Comparison of ENCODE assay signal across 10 mouse cellular contexts in the genomic region with DNA sequence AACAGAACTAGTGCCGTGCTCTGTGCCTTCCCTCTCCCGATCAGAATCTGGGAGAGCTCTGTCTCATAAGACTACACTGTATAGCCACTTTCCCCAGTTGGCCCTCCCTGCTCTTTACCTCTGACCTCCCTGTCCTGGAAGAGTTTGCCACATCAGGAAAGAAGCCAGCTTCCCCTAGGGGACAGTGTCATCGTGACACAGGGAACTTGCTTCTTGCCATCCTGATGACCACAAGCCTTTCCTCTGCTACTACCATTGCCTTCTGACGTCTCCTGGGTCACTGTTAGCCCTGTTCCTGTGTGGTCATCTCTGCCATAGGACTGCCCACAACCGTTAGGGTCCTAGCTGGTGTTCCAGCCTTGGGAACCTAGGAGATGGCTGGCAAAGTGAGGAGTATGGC. TPM values are rescaled to one million over a fixed set of nuclear protein-coding genes. Genes with fewer than 3 reads are reported as not detected.
DNase-seq lines count a peak whose midpoint lies in the region; ATAC-seq and TF ChIP-seq lines count a peak whose summit lies in the region.
"Had no signal": no experiment of that assay in that cellular context is flagged by ENCODE, and none has a peak within 500 bp of the region (broad histone marks: within the 10 kb centered on the region; RNA-seq: fewer than 3 reads in every experiment).

No protein-coding gene starts in this region.

- H3K36me3 ChIP-seq in lung, embryonic 16.5 days (ENCODE audit: control insufficient read depth, insufficient read depth, low read length) = no peaks in the 10 kb centered on the region
- 0 out of 2 replicates have a peak, but pooled peaks cover 3% of the 10 kb centered on the region for H3K36me3 ChIP-seq in forebrain, embryonic 14.5 days (ENCODE audit: control insufficient read depth, insufficient read depth, low read length)
- peaks cover 51% of the 10 kb centered on the region for H3K36me3 ChIP-seq in liver, embryonic 13.5 days
- peaks cover 33% of the 10 kb centered on the region for H3K36me3 ChIP-seq in small intestine, adult 2 months (ENCODE audit: control insufficient read depth, insufficient read depth, low read length)

- 83% methylated on average over 5 of the region's 5 CpGs for WGBS in lung, embryonic 16.5 days
- 85% methylated on average over 5 of the region's 5 CpGs for WGBS in forebrain, embryonic 14.5 days
- WGBS in liver, embryonic 13.5 days (ENCODE audit: insufficient replicate concordance) = 51% methylated on average over 5 of the region's 5 CpGs
- WGBS in small intestine, adult 2 months = 80% methylated on average over 5 of the region's 5 CpGs

- TF ChIP-seq POLR2A in small intestine, adult 2 months (IDR thresholded peaks at IDR 0.05; ENCODE audit: low read depth, low read length) = no peak

- H3K27me3 ChIP-seq in lung, embryonic 16.5 days (ENCODE audit: control insufficient read depth, insufficient read depth, low read depth, low read length) = no peaks in the 10 kb centered on the region
- H3K27me3 ChIP-seq in forebrain, embryonic 14.5 days (replicated peaks; ENCODE audit: control insufficient read depth, insufficient read depth, low read length) = no peaks in the 10 kb centered on the region
- no peaks in the 10 kb centered on the region for H3K27me3 ChIP-seq in liver, embryonic 13.5 days
- H3K27me3 ChIP-seq in small intestine, adult 2 months (ENCODE audit: control insufficient read depth, insufficient read depth, low read length) = no peaks in the 10 kb centered on the region
- H3K27me3 ChIP-seq: limb, embryonic 13.5 days had no signal

- TF ChIP-seq CTCF in small intestine, adult 2 months (IDR thresholded peaks at IDR 0.05; ENCODE audit: extremely low read depth, insufficient read length, insufficient replicate concordance, low read depth, low read length) = no peak

- no peak overlapping the region for H3K4me2 ChIP-seq in lung, embryonic 16.5 days (ENCODE audit: low read depth, low read length)
- no peak overlapping the region for H3K4me2 ChIP-seq in forebrain, embryonic 14.5 days (ENCODE audit: low read length)
- H3K4me2 ChIP-seq in liver, embryonic 13.5 days = peak overlapping the region; percentile 88
- H3K4me2 ChIP-seq: limb, embryonic 13.5 days had no signal

- H3K4me1 ChIP-seq in lung, embryonic 16.5 days (replicated peaks; ENCODE audit: control insufficient read depth, insufficient read depth, low read length) = peaks cover 34% of the 10 kb centered on the region
- peaks cover 38% of the 10 kb centered on the region for H3K4me1 ChIP-seq in forebrain, embryonic 14.5 days (ENCODE audit: control insufficient read depth, insufficient read depth, low read length)
- H3K4me1 ChIP-seq in liver, embryonic 13.5 days (replicated peaks) = peaks cover 92% of the 10 kb centered on the region
- H3K4me1 ChIP-seq in small intestine, adult 2 months (ENCODE audit: control insufficient read depth, insufficient read depth, insufficient read length, low read length) = peaks cover 59% of the 10 kb centered on the region

- intact Hi-C loops in left cerebral cortex, postnatal 14 days (cut with DNase I) = no loop called here

- H3K9ac ChIP-seq in lung, embryonic 16.5 days (ENCODE audit: low read length) = peak overlapping the region; percentile 19; the same call in 1 of the 2 replicates
- H3K9ac ChIP-seq in forebrain, embryonic 14.5 days (ENCODE audit: low read length) = no peak overlapping the region
- peak overlapping the region; percentile 98 for H3K9ac ChIP-seq in liver, embryonic 13.5 days
- H3K9ac ChIP-seq: limb, embryonic 13.5 days had no signal

- H3K4me3 ChIP-seq in lung, embryonic 16.5 days (ENCODE audit: low read length) = no peak overlapping the region
- H3K4me3 ChIP-seq in forebrain, embryonic 14.5 days (ENCODE audit: low read depth, low read length) = no peak overlapping the region
- H3K4me3 ChIP-seq in liver, embryonic 13.5 days (replicated peaks) = peak overlapping the region; percentile 36
- H3K4me3 ChIP-seq in small intestine, adult 2 months (ENCODE audit: low read depth, low read length) = no peak overlapping the region
- H3K4me3 ChIP-seq: limb, embryonic 13.5 days; myocyte had no signal

- no peak for ATAC-seq in lung, embryonic 16.5 days (ENCODE audit: low read depth)
- ATAC-seq in forebrain, embryonic 14.5 days = no peak
- no peak for ATAC-seq in liver, embryonic 13.5 days (ENCODE audit: low read depth)

- no peak for DNase-seq in lung, postnatal 36 days
- no peak for DNase-seq in forebrain, embryonic 14.5 days (ENCODE audit: low spot score)
- DNase-seq in liver, embryonic 13.5 days = no peak
- DNase-seq in testis, postnatal 10 days (ENCODE audit: low spot score) = no peak
- no peak for DNase-seq in left cerebral cortex, postnatal 14 days (ENCODE audit: low spot score in 2 of 2)
- DNase-seq: thymus, postnatal 14 days had no signal

- H3K27ac ChIP-seq in lung, embryonic 16.5 days (ENCODE audit: low read length) = no peak overlapping the region
- H3K27ac ChIP-seq in forebrain, embryonic 14.5 days (ENCODE audit: low read depth, low read length) = peak overlapping the region; percentile 52; the same call in 1 of the 2 replicates
- peak overlapping the region; percentile 100 for H3K27ac ChIP-seq in liver, embryonic 13.5 days
- H3K27ac ChIP-seq in small intestine, adult 2 months (ENCODE audit: insufficient read depth, low read depth, low read length) = peak overlapping the region; percentile 5; the same call in 1 of the 2 replicates
- H3K27ac ChIP-seq: limb, embryonic 13.5 days had no signal

- H3K9me3 ChIP-seq in lung, embryonic 16.5 days (ENCODE audit: control insufficient read depth, low read length) = no peaks in the 10 kb centered on the region
- H3K9me3 ChIP-seq in forebrain, embryonic 14.5 days (replicated peaks; ENCODE audit: control insufficient read depth, low read length) = no peaks in the 10 kb centered on the region
- H3K9me3 ChIP-seq in liver, embryonic 13.5 days (replicated peaks) = no peaks in the 10 kb centered on the region
- H3K9me3 ChIP-seq: limb, embryonic 13.5 days had no signal

RNA-seq across cellular contexts. Expression of gene Sema4b, which starts 16.3 kb away (rescaled TPM):
- polyA plus RNA-seq in lung, embryonic 16.5 days (2015; fragmentation: Nextera tagmentation; extraction: Ambion mirVana) = 15.8 and 16.3 TPM in 2 replicates
- 11.6 and 12.8 TPM in 2 replicates for polyA plus RNA-seq in forebrain, embryonic 14.5 days (2014; fragmentation: Nextera tagmentation; extraction: Ambion mirVana)
- 13.1 and 14.1 TPM in 2 replicates for polyA plus RNA-seq in liver, embryonic 13.5 days (2015; fragmentation: Nextera tagmentation; extraction: Ambion mirVana)
- 47.9 and 84.4 TPM in 2 replicates for polyA plus RNA-seq in small intestine, adult 2 months (2012; rRNA removed)
- total RNA-seq in left cerebral cortex, postnatal 14 days (2021) = 10 to 100 TPM; 20.0 to 20.7 TPM

RNA-seq across cellular contexts. Expression of gene Cib1, which starts 29.7 kb away (rescaled TPM):
- 88.4 and 96.0 TPM in 2 replicates for polyA plus RNA-seq in lung, embryonic 16.5 days (2015; fragmentation: Nextera tagmentation; extraction: Ambion mirVana)
- polyA plus RNA-seq in forebrain, embryonic 14.5 days (2014; fragmentation: Nextera tagmentation; extraction: Ambion mirVana) = 32.7 and 38.5 TPM in 2 replicates
- 91.0 and 102 TPM in 2 replicates for polyA plus RNA-seq in liver, embryonic 13.5 days (2015; fragmentation: Nextera tagmentation; extraction: Ambion mirVana)
- 318 and 530 TPM in 2 replicates for polyA plus RNA-seq in small intestine, adult 2 months (2012; rRNA removed)
- 10 to 100 TPM; 18.7 to 22.0 TPM for total RNA-seq in left cerebral cortex, postnatal 14 days (2021)

RNA-seq across cellular contexts. Expression of gene Gdpgp1, which starts 29.7 kb away (rescaled TPM):
- 3.5 and 3.9 TPM in 2 replicates for polyA plus RNA-seq in lung, embryonic 16.5 days (2015; fragmentation: Nextera tagmentation; extraction: Ambion mirVana)
- polyA plus RNA-seq in forebrain, embryonic 14.5 days (2014; fragmentation: Nextera tagmentation; extraction: Ambion mirVana) = 2.1 and 2.7 TPM in 2 replicates
- 2.4 and 3.0 TPM in 2 replicates for polyA plus RNA-seq in liver, embryonic 13.5 days (2015; fragmentation: Nextera tagmentation; extraction: Ambion mirVana)
- 2.3 and 3.2 TPM in 2 replicates for polyA plus RNA-seq in small intestine, adult 2 months (2012; rRNA removed)
- total RNA-seq in left cerebral cortex, postnatal 14 days (2021) = 1 to 10 TPM; 6.6 to 6.7 TPM

RNA-seq across cellular contexts. Expression of gene Ttll13, which starts 43.2 kb away (rescaled TPM):
- 1.1 and 2.2 TPM in 2 replicates for polyA plus RNA-seq in lung, embryonic 16.5 days (2015; fragmentation: Nextera tagmentation; extraction: Ambion mirVana)
- 0.87 and 1.2 TPM in 2 replicates for polyA plus RNA-seq in forebrain, embryonic 14.5 days (2014; fragmentation: Nextera tagmentation; extraction: Ambion mirVana)
- polyA plus RNA-seq in liver, embryonic 13.5 days (2015; fragmentation: Nextera tagmentation; extraction: Ambion mirVana) = 0.23 and 0.72 TPM in 2 replicates
- 0.05 and 0.08 TPM in 2 replicates for polyA plus RNA-seq in small intestine, adult 2 months (2012; rRNA removed)
- 1 to 10 TPM in 1 of 2 experiments, under 1 TPM in 1; 0.95 to 1.2 TPM for total RNA-seq in left cerebral cortex, postnatal 14 days (2021)

RNA-seq across cellular contexts. Expression of gene Ngrn, which starts 58.1 kb away (rescaled TPM):
- polyA plus RNA-seq in lung, embryonic 16.5 days (2015; fragmentation: Nextera tagmentation; extraction: Ambion mirVana) = 46.2 and 47.4 TPM in 2 replicates
- 71.2 and 71.8 TPM in 2 replicates for polyA plus RNA-seq in forebrain, embryonic 14.5 days (2014; fragmentation: Nextera tagmentation; extraction: Ambion mirVana)
- polyA plus RNA-seq in liver, embryonic 13.5 days (2015; fragmentation: Nextera tagmentation; extraction: Ambion mirVana) = 33.5 and 37.2 TPM in 2 replicates
- 8.9 and 12.3 TPM in 2 replicates for polyA plus RNA-seq in small intestine, adult 2 months (2012; rRNA removed)
- total RNA-seq in left cerebral cortex, postnatal 14 days (2021) = 10 to 100 TPM; 39.9 to 42.4 TPM
